Mouse (Mus musculus) liver, embryonic 18 days (tissue): ENCODE measurements around the gene Sprr2b. TPM values are rescaled to one million over a fixed set of nuclear protein-coding genes. Genes with fewer than 3 reads are reported as not detected.

Source experiments
- polyA plus RNA-seq: library from polyadenylated mRNA; depleted of rRNA; stranded (reverse); fragments of >200 nt; gene quantifications from 2 replicates; pipeline ENCODE4 v1.2.3, GENCODE M21; 2012; rRNA removed

The Sprr2b gene
- 0.05 TPM in 1 of 2 replicates, not detected in the other for polyA plus RNA-seq

DNA sequence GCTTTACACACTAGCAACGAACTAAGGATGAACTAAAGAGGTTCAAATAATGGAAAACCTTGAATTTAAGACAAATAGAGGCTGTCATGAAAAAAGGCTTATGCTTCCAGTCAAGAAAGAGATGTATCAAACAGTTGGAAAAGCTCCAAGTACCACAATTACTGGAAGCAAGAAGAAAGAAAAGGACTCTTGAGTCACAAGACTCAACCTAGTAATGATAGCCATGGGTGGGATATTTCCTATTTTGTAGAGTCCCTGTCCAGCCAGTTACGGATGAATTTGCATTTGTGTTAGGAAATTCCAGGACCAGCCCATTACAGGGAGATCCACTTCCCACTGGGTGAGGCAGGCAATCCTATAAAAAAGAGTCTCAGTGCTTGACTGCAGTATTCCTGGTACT is at the start of gene Sprr2b:
Gene Sprr2b (plus strand): TSS at position 301 of the 400 bp plus-strand sequence.

DNA sequence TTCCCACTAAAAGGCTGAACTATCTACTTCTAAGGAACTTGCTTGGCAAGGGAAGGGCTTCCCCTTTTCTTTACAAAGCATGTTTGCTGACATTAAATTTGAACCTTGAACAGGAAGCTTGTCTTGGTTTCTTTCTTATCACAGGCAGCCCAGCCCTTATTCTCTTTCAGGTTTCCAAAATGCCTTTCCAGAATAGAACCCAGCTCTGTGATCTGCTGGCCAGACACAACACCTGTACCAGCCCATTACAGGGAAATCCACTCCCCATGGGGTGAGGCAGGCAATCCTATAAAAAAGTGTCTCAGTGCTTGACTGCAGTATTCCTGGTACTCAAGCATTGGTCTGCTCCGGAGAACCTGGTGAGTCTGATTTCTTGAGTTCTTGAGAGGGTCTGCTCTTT is 31.3 kb upstream of the Sprr2b start, which contains the start of gene Sprr2a3:
Gene Sprr2a3 (plus strand): TSS at position 317 of the 400 bp plus-strand sequence.

DNA sequence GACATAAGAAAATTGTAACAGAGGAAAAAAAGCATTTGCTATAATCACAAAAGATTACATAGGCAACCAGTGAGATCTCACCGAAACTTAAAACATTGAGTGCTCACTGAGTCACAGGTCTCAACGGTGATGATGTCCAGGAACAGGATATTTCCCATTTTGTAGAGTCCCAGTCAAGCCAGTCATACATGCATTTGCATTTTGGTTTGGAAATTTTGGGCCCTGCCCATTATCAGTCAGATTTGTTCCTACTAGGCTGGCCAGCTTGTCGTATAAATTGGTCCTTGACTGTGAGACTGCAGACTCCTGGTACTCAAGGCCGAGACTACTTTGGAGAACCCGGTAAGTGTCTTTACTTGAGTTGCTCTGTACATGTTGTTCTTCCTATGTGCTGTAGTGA is 22.4 kb downstream of the Sprr2b start, which contains the start of gene Sprr2d:
Gene Sprr2d (plus strand): TSS at position 301 of the 400 bp plus-strand sequence.

DNA sequence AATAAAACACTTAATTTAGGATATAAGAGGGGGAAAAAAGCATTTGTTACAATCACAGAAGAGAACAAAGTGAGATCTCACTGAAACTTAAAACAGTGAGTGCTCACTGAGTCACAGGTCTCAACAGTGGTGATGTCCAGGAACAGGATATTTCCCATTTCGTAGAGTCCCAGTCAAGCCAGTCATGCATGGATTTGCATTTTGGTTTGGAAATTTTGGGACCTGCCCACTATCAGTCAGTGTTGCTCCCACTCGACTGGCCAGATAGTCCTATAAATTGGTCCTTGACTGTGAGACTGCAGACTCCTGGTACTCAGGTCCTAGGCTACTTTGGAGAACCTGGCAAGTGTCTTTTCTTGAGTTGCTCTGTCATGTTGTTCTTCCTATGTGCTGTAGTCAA is 35.4 kb downstream of the Sprr2b start, which contains the start of gene Sprr2e:
Gene Sprr2e (plus strand): TSS at position 301 of the 400 bp plus-strand sequence.

DNA sequence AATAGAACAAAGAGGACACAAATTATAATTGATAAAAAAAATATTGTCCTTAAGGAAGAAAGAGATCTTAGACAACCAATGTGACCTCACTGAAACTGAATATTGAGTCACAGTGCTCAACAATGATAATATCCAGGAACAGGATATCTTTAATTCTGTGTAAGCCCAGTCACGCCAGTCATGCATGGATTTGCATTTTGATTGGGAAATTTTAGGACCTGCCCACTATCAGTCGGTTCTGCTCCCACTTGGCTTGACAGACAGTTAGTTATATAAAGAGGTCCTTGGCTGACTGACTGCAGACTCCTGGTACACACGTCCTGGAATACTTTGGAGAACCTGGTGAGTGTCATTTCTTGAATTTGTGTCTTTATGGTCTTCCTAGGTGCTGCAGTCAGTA is 48.5 kb downstream of the Sprr2b start, which contains the start of gene Sprr2f:
Gene Sprr2f (plus strand): TSS at position 301 of the 400 bp plus-strand sequence.

Other genes with a start within 250 kb of the Sprr2b start
- 0.02 TPM in 2 replicates for gene Lor, start 233.5 kb upstream of the Sprr2b start, polyA plus RNA-seq
- not detected in 2 replicates for gene Prr9, start 192.7 kb upstream of the Sprr2b start, polyA plus RNA-seq
- gene Lelp1, start 173.9 kb upstream of the Sprr2b start, polyA plus RNA-seq, result not detected in 2 replicates
- 0.02 and 0.04 TPM in 2 replicates for gene Sprr2a1, start 100.8 kb upstream of the Sprr2b start, polyA plus RNA-seq
- gene Sprr2a2, start 100.7 kb upstream of the Sprr2b start, polyA plus RNA-seq, result 0.50 and 2.6 TPM in 2 replicates
- gene Sprr2a3, start 31.2 kb upstream of the Sprr2b start, polyA plus RNA-seq, result 0.10 TPM in 1 of 2 replicates, not detected in the other
- not detected in 2 replicates for gene Sprr2d, start 22.5 kb downstream of the Sprr2b start, polyA plus RNA-seq
- not detected in 2 replicates for gene Sprr2e, start 35.5 kb downstream of the Sprr2b start, polyA plus RNA-seq
- not detected in 2 replicates for gene Sprr2f, start 48.6 kb downstream of the Sprr2b start, polyA plus RNA-seq
- gene Sprr2h, start 69.1 kb downstream of the Sprr2b start, polyA plus RNA-seq, result not detected in 2 replicates
- not detected in 2 replicates for gene Sprr2i, start 91.4 kb downstream of the Sprr2b start, polyA plus RNA-seq
- not detected in 2 replicates for gene Sprr2j-ps, start 101.5 kb downstream of the Sprr2b start, polyA plus RNA-seq
- 1.9 and 3.1 TPM in 2 replicates for gene Gm9774, start 112.8 kb downstream of the Sprr2b start, polyA plus RNA-seq
- not detected in 2 replicates for gene Sprr2k, start 116.0 kb downstream of the Sprr2b start, polyA plus RNA-seq
- gene Sprr1b, start 122.2 kb downstream of the Sprr2b start, polyA plus RNA-seq, result not detected in 2 replicates
- gene Sprr3, start 142.1 kb downstream of the Sprr2b start, polyA plus RNA-seq, result not detected in 2 replicates
- 0.13 and 0.34 TPM in 2 replicates for gene Sprr1a, start 169.3 kb downstream of the Sprr2b start, polyA plus RNA-seq
- gene Sprr4, start 183.9 kb downstream of the Sprr2b start, polyA plus RNA-seq, result not detected in 2 replicates
- not detected in 2 replicates for gene 2310046K23Rik, start 217.9 kb downstream of the Sprr2b start, polyA plus RNA-seq